26 mouse cellular contexts compared by ENCODE assay signal in the genomic region with DNA sequence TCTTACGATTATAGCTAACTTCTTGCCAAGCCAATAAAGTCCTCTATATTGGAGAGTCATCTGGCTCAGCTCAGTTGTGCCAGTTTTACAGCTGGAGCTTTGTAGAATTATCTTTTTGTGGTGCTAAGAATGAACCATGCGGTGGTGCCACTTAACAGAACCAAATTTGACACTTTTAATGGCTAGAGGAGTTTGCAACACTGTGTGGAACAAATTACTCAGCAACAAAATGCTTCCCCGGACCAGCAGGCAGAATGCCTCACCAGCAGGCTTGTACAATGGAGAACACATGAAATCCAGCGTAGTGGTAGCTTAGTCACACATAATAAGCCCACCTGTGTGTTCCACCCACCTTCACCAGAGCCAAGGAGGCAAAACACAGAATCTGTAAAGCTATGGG. TPM values are rescaled to one million over a fixed set of nuclear protein-coding genes. Genes with fewer than 3 reads are reported as not detected.
DNase-seq lines count a peak whose midpoint lies in the region; ATAC-seq and TF ChIP-seq lines count a peak whose summit lies in the region.
"Had no signal": no experiment of that assay in that cellular context is flagged by ENCODE, and none has a peak within 500 bp of the region (broad histone marks: within the 10 kb centered on the region; RNA-seq: fewer than 3 reads in every experiment).

No protein-coding gene starts in this region.

- H3K4me1 ChIP-seq in forebrain, postnatal 0 days (ENCODE audit: insufficient read depth): no peaks in the 10 kb centered on the region
- no peaks in the 10 kb centered on the region for H3K4me1 ChIP-seq in forebrain, embryonic 15.5 days
- H3K4me1 ChIP-seq: embryonic facial prominence, embryonic 12.5 days; hindbrain, embryonic 12.5 days; hindbrain, embryonic 15.5 days had no signal

- H3K27ac ChIP-seq in forebrain, postnatal 0 days (ENCODE audit: low read depth, low read length): no peak overlapping the region
- H3K27ac ChIP-seq in forebrain, embryonic 15.5 days (replicated peaks): no peak overlapping the region
- H3K27ac ChIP-seq: embryonic facial prominence, embryonic 12.5 days; embryonic facial prominence, embryonic 15.5 days; heart, adult 2 months; heart, embryonic 10.5 days; heart, embryonic 13.5 days; hindbrain, embryonic 12.5 days; hindbrain, embryonic 15.5 days had no signal

- peak; percentile 20; the same call in 1 of the 2 replicates for ATAC-seq in forebrain, postnatal 0 days
- ATAC-seq in forebrain, embryonic 15.5 days (replicated peaks): no peak
- ATAC-seq: forebrain, embryonic 14.5 days; Patski had no signal

- H3K9me3 ChIP-seq in forebrain, postnatal 0 days (ENCODE audit: low read length): no peaks in the 10 kb centered on the region
- H3K9me3 ChIP-seq in forebrain, embryonic 15.5 days: no peaks in the 10 kb centered on the region
- H3K9me3 ChIP-seq: embryonic facial prominence, embryonic 12.5 days; embryonic facial prominence, embryonic 15.5 days; G1E; heart, embryonic 10.5 days; heart, embryonic 13.5 days; hindbrain, embryonic 12.5 days; hindbrain, embryonic 15.5 days had no signal

- H3K9ac ChIP-seq in forebrain, postnatal 0 days: no peak overlapping the region
- H3K9ac ChIP-seq in forebrain, embryonic 15.5 days (replicated peaks): no peak overlapping the region
- H3K9ac ChIP-seq: embryonic facial prominence, embryonic 12.5 days; embryonic facial prominence, embryonic 15.5 days; heart, embryonic 13.5 days; hindbrain, embryonic 12.5 days; hindbrain, embryonic 15.5 days had no signal

- no peak for TF ChIP-seq CTCF in forebrain, postnatal 0 days (IDR thresholded peaks at IDR 0.05; ENCODE audit: low read depth)

- H3K36me3 ChIP-seq in forebrain, postnatal 0 days (ENCODE audit: insufficient read depth): no peaks in the 10 kb centered on the region
- H3K36me3 ChIP-seq in forebrain, embryonic 15.5 days: no peaks in the 10 kb centered on the region
- H3K36me3 ChIP-seq: embryonic facial prominence, embryonic 12.5 days; embryonic facial prominence, embryonic 15.5 days; G1E; heart, embryonic 10.5 days; heart, embryonic 13.5 days; hindbrain, embryonic 12.5 days; hindbrain, embryonic 15.5 days had no signal

- WGBS in forebrain, postnatal 0 days: 79% methylated on average over 4 of the region's 4 CpGs
- 75% methylated on average over 4 of the region's 4 CpGs for WGBS in forebrain, embryonic 15.5 days

- H3K27me3 ChIP-seq in forebrain, postnatal 0 days (ENCODE audit: insufficient read depth, low read length): no peaks in the 10 kb centered on the region
- H3K27me3 ChIP-seq in forebrain, embryonic 15.5 days: no peaks in the 10 kb centered on the region
- H3K27me3 ChIP-seq: embryonic facial prominence, embryonic 12.5 days; embryonic facial prominence, embryonic 15.5 days; hindbrain, embryonic 12.5 days; hindbrain, embryonic 15.5 days; Patski had no signal

- H3K4me3 ChIP-seq in forebrain, postnatal 0 days (ENCODE audit: low read depth, low read length): no peak overlapping the region
- no peak overlapping the region for H3K4me3 ChIP-seq in forebrain, embryonic 15.5 days
- H3K4me3 ChIP-seq: embryonic facial prominence, embryonic 12.5 days; embryonic facial prominence, embryonic 15.5 days; heart, adult 2 months; heart, embryonic 10.5 days; heart, embryonic 13.5 days; hindbrain, embryonic 12.5 days; hindbrain, embryonic 15.5 days had no signal

- no peak for DNase-seq in forebrain, postnatal 0 days
- DNase-seq in layer of hippocampus, adult 8-10 months (ENCODE audit: low spot score in 2 of 2): peak; percentile 13
- DNase-seq in layer of hippocampus, postnatal 10 days (ENCODE audit: low spot score in 2 of 2): no peak
- peak; percentile 15 to 17 for DNase-seq in right cerebral cortex, adult 2 months (ENCODE audit: low spot score in 2 of 2)
- no peak for DNase-seq in right cerebral cortex, postnatal 36 days (ENCODE audit: low spot score in 2 of 2)
- no peak for DNase-seq in urinary bladder, postnatal 36 days (ENCODE audit: low spot score in 2 of 2)
- DNase-seq: adrenal gland, postnatal 10 days; adrenal gland, postnatal 36 days; cerebellum, adult 11 months; cerebellum, adult 2 months; cerebellum, adult 9-11 months; cerebellum, postnatal 25 days; gastrocnemius, postnatal 25 days; heart, adult 2 months had no signal

- H3K4me2 ChIP-seq in forebrain, postnatal 0 days (ENCODE audit: low read depth): no peak overlapping the region
- no peak overlapping the region for H3K4me2 ChIP-seq in forebrain, embryonic 15.5 days (replicated peaks)
- H3K4me2 ChIP-seq: embryonic facial prominence, embryonic 12.5 days; embryonic facial prominence, embryonic 15.5 days; heart, embryonic 13.5 days; hindbrain, embryonic 12.5 days; hindbrain, embryonic 15.5 days had no signal

RNA-seq across cellular contexts. Expression of gene Aox3, which starts 22.7 kb away (rescaled TPM):
- total RNA-seq in forebrain, postnatal 0 days (2014; rRNA removed): 0.77 and 0.90 TPM in 2 replicates
- 0.33 and 0.49 TPM in 2 replicates for polyA plus RNA-seq in forebrain, postnatal 0 days (2015; fragmentation: Nextera tagmentation; extraction: Ambion mirVana)
- 0.04 and 0.38 TPM in 2 replicates for polyA plus RNA-seq in forebrain, embryonic 15.5 days (2015; fragmentation: Nextera tagmentation; extraction: Ambion mirVana)
- total RNA-seq in layer of hippocampus, adult 8-10 months (2022): 1 to 10 TPM; 2.6 to 4.2 (median 3.1) TPM
- total RNA-seq in layer of hippocampus, postnatal 10 days (2021): 1 to 10 TPM; 2.0 to 2.3 TPM
- total RNA-seq: common myeloid progenitor, adult 5-6 weeks; hematopoietic stem cell, adult 5-6 weeks had no signal
- polyA plus RNA-seq: G1E; heart, embryonic 10.5 days; hindbrain, embryonic 12.5 days had no signal

Comparison
In these comparisons a context has a peak if more than half of its experiments do, and no peak if none do; other contexts are left out.
1. DNase-seq: peak in layer of hippocampus, adult 8-10 months (2 of 2) and right cerebral cortex, adult 2 months (2 of 2); none in forebrain, postnatal 0 days (single experiment), layer of hippocampus, postnatal 10 days (0 of 2), right cerebral cortex, postnatal 36 days (0 of 2) and urinary bladder, postnatal 36 days (0 of 2).